Mouse (Mus musculus) megakaryocyte, adult 5-6 weeks (primary cell): ENCODE measurements around the gene Rab40c. TPM values are rescaled to one million over a fixed set of nuclear protein-coding genes. Genes with fewer than 3 reads are reported as not detected.

ENCODE experiments used
- ATAC-seq: 2 replicates; pipeline ENCODE4 v1.8.0; 2016; ENCODE audit warnings: mild to moderate bottlenecking, inconsistent platforms; ENCODE audit not compliant: poor library complexity, severe bottlenecking
- total RNA-seq, 2 experiments: library from RNA; stranded (forward) in 1 of 2; stranded (reverse) in 1 of 2; fragments of 153-499, 151-499 nt in 1 of 2; fragments of 221-1000, 200-1000 nt in 1 of 2; gene quantifications; 2 replicates each; pipeline versions ENCODE4 v1.2.3 to v1.2.4; 2015 to 2017

Gene Rab40c
- total RNA-seq, 2 experiments from 2014 or later: 7.9 to 16.1 TPM

DNA sequence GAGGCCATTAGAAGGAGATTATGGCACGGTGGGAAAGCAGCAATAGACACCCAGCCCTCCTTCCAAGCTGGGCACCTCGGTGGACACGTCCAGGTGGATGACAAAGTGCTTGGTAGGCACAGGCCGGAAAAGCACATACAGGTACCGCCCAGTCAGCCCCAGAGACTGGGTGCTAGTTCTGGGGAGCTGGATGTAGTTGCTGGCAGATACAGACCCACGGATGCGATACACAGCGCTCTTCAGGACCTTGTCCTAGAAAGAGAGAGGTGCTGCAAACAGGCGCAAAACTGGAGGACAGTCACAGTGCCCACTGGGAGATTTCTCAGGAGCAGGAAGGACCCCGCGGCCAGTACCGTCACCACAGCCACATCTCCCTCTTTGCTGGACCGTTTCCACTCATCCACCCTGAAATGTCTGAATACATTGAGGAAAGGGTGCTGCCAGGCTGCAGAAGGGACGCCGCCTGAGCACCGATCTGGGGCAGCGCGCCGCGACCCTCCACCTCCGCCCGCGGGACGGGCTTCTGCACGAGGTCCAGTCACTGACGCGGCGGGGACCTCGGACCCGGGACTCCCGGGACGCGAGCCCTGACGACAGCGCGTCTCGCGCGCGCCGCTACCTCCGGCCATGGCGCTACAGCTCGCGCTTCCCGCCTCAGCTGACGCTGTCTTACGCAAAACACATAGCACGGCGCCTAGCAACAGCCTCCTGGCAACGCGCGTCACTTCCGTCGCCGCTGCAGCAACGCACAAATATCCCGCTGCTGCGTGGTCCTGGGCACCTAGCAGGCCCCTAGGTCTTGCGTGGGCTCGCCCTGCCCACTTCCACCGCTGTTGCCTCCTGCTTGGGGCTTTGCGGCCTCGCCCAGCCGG lies 58.5 kb downstream of the Rab40c start, which contains the start of gene Wdr90:
Gene Wdr90, minus strand, starts transcription at position 670 of the 872 bp plus-strand sequence.
- ATAC-seq: peak; percentile 100

- no peak for ATAC-seq
Measured at GRCm38 (mm10) chr17:25860229-25860628, 59.3 kb downstream of the Rab40c start.

- ATAC-seq: peak; percentile 99
Measured at GRCm38 (mm10) chr17:25844396-25844901, 75.1 kb downstream of the Rab40c start, which contains the start of gene Rhot2. Gene Rhot2 (minus strand): TSS chr17:25844851.

GRCm38 (mm10) chr17:25843636-25844395 lies 75.7 kb downstream of the Rab40c start:
- peak; percentile 16; the same call in 1 of the 2 replicates for ATAC-seq

DNA sequence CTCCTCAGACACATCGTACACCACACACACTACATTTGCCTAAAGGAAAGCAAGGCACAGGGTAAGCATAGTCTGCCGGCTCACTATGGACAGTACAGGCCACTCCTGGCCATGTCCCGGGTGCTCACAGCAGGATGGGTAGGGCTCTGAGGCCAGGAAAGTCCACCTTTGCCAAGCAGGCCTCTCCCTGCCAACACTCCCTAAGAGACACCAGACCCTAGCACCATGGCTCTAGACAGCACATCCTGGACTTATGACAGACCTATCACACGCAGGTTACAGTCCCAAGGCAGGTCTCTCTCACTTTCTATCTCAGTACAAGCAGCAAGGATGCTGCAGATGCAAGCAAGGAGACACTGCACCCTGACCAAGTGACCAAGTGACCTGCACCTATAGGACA lies 76.4 kb downstream of the Rab40c start:
- no peak for ATAC-seq

- no peak for ATAC-seq
Measured at GRCm38 (mm10) chr17:25842509-25842908, 77.0 kb downstream of the Rab40c start.

- ATAC-seq: no peak
Measured at GRCm38 (mm10) chr17:25841117-25841880, 78.2 kb downstream of the Rab40c start, which contains the start of gene Gm20683. Gene Gm20683 (minus strand): TSS chr17:25841763.

DNA sequence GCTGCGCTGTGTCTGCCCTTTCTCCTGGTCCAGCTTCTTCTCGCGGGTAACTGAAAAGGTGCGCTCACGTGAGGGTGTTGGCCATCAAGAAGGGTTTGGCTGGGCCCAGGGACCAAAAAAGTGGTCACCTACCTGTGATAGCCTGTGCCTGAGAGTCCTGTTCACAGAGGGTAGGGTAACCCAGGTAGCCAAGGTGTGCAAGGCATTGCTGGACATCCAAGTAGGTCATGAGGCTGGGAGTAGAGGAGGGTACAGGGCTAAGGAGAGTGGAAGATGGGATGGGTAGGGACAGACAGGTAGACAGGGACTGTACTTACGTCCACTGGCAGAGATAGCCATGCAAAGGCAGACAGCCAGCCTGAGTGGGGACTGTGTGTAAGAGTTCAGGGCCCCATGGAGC lies 79.0 kb downstream of the Rab40c start:
- ATAC-seq: no peak

GRCm38 (mm10) chr17:25839455-25840235 lies 79.9 kb downstream of the Rab40c start:
- ATAC-seq: no peak

DNA sequence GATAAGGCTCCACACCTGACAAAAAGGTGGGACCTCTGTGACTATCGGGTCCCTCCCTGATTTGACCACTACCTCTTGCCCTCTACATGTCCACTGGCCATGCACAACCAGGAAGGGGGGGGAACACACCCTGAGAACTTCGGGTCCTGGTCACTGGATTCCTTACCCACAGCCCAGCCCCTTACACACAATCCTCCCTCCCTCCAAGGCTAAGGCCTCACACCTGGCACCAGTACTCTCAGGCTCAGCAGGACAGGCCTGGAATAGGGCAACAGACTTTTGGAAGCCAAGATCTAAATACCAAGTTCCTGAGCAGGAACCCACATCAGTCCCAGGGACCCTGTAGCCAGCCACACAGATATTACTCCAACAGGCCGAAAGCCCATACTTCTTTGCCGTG lies 80.6 kb downstream of the Rab40c start:
- ATAC-seq: no peak

GRCm38 (mm10) chr17:25837533-25837932 lies 82.0 kb downstream of the Rab40c start:
- ATAC-seq: no peak

- ATAC-seq: no peak
Measured at GRCm38 (mm10) chr17:25837076-25837410, 82.5 kb downstream of the Rab40c start, which contains the start of gene Rhbdl1. Gene Rhbdl1 (minus strand): TSS chr17:25837295.

DNA sequence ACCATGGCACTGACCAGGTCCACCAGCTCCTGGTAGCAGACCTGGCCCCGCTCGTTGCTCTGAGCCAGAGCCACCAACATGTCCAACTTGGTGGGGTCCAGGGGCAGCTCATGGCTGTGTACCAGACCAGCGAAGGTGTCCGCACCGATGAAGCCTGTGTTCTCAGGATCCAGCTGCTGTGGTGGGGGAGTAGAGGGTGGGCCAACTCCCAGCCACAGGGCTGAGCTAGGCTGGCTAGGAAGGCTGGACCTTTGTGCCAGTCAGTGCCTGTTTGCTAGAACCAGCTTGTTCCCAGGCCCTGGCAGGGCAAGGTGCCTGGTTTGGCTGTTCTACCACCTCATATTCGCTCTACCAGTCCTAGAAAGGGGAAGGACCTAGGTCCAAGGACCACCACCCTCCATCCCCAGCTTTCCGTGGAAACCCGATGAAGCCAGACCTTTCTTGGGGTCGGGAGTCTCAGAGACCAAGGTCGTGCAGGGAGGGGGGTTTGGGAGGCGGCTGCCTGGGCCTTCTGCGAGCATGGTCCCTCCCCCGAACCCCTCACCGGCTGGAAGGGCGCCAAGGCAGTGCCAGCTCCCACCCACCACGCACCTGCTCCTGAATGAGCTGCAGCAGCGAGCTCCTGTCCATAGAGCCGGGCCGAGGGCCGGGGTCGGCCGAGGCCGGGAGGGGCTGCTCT lies 83.0 kb downstream of the Rab40c start:
- no peak for ATAC-seq

- ATAC-seq: no peak
Measured at GRCm38 (mm10) chr17:25835816-25836215, 83.7 kb downstream of the Rab40c start.

- no peak for ATAC-seq
Measured at GRCm38 (mm10) chr17:25835301-25835700, 84.2 kb downstream of the Rab40c start.

GRCm38 (mm10) chr17:25834595-25835222 lies 84.8 kb downstream of the Rab40c start:
- no peak for ATAC-seq

DNA sequence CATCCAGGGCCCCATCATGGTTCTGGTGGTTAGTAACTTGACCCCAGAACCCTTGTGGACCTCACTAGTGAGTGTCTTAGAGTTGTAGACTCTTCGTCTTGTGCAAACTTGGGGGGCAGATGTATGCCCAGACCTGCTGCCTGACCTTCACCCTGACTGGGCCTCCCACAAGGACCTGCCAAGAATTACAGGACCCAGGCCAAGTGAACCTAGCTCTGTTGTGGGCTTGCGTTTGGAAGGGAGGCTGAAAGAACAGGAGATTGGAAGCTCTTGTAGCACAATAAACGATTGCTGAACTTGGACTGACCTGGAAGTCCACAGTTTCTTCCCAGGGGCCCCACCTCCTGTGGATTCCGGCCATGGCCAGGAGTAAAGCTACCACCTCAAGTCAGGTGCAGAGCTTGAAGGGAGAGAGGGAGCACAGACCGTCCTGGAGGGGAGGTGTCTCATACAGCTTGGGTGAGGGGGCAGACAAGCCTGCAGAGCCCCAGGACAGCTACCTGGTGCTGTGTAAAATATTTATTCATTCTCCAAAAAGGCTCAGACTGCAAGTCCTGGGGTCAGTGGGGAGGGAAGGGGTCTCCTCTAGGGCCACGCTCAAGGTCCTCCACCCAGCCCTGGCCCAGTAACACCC lies 85.4 kb downstream of the Rab40c start:
- no peak for ATAC-seq

- ATAC-seq: peak; percentile 52
Measured at GRCm38 (mm10) chr17:25833291-25833663, 86.2 kb downstream of the Rab40c start, which contains the start of gene Stub1. Gene Stub1 (minus strand): TSS chr17:25833404.
